Mouse (Mus musculus) ovary, adult 18-20 months (tissue): ENCODE data around the gene Klhl7.
A peak's percentile ranks its signal among the peaks of the same experiment; 100 is the strongest.
"Not testable (repeated sequence)": the region's sequence is repeated elsewhere in the genome, so short reads cannot be mapped to it uniquely, and the experiment has no call there.

Source experiments
- DNase-seq: peaks from one replicate; pipeline ENCODE4 v3.0.0; 2022; ENCODE audit warnings: low spot score, mixed read lengths

Klhl7 gene

DNA sequence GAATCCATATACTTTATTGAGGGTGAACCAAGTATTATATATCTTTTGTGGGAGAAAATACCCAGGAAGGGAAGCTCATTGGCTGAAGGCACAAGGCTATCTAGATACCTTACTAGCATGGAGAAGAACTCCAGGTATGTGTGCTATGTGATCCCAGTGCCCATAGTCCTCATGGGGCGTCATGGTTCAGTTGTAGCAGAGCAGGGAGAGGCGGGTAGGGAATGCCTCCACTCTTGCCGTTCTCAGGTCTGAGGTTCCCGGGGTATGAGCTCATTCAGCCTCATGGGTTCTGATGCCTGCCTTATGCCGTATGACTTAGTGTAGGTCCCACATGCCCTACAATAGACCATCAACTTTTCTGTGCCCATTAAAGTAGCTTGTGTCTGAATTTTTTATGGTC, 4.5 kb upstream of the Klhl7 start:
- no peak for DNase-seq

DNA sequence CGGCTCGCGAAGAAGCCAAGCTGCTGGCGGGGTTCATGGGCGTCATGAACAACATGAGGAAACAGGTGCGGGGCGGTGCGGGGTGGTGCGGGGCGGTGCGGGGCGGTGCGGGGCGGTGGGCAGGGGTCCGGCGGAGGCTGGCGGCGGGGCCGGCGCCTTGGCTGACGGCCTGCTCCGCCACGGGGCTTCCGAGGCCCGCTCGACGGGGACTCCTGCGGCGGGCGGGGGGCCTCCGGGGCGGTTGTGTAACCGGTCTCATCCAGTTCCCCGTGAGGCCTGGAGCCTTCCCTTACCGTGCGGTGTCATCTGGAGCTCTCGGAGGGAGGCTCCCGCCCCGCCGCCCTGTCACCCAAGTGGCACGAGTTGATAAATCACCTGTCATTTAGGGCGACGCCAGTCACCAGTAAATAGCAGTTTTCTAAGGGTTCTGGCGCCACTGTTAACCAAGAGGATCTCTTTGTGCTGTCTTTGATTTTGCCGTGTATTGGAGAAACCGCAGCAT, 456 bp downstream of the Klhl7 start:
- peak; percentile 12 for DNase-seq

DNA sequence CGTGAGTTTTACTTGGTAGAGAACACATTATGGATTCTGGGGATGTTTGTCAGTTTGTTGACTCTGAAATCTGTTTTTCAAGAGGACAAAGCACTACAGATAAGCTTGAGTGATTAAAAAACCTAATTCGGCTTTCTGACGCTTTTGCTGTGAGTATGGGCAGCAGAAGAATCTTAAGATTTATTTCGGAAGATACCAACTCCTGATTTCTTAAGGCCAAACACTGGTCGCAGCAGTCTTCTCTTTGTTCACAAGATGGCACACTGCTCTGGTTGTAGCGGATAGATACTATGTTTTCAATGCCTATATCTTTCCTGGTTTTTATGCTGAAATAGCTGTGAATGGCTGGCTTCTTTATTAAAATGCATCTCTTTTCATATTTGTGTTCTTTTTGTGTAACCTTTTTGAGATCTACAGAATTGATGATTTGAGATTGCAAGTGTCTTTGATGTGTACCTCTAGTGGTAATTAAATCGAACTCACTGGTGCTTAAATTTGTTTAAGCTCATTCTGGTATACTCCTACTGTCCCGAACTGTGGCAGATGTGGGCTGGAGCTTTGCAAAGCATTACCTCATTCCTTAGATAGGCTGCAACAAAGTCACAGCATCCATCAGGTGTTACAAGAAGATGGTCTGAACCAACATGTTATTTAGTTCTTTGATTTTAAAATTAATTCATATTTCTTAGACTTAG, 1.2 kb downstream of the Klhl7 start:
- no peak for DNase-seq

DNA sequence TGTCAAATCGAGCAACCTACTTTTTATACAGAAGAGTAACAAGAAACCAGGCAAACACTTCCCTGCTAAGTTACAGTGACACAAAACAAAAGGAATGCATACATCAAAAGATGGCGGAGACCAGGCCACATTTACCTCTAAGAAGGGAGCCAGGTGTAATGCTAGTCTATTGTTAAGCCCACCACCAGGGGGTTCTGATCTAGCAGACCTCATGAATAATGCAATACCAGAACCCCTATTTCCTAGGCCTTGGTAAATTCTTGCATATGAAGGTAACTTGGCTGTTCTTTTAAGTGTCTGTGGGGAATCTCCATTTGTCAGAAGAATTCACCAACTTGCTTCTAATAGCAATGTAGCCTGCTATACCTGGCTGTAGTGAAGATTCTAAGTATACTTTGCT, 2.8 kb downstream of the Klhl7 start:
- DNase-seq, result not testable (repeated sequence)

GRCm38 (mm10) chr5:24103841-24104240, 3.4 kb downstream of the Klhl7 start:
- no peak for DNase-seq

- no peak for DNase-seq
These were observed 6.8 kb downstream of the Klhl7 start for GRCm38 (mm10) chr5:24107071-24107739.

- DNase-seq, result no peak
These were observed 7.3 kb downstream of the Klhl7 start for GRCm38 (mm10) chr5:24107740-24108098.

GRCm38 (mm10) chr5:24110068-24110467, 9.7 kb downstream of the Klhl7 start:
- peak; percentile 6 for DNase-seq

DNA sequence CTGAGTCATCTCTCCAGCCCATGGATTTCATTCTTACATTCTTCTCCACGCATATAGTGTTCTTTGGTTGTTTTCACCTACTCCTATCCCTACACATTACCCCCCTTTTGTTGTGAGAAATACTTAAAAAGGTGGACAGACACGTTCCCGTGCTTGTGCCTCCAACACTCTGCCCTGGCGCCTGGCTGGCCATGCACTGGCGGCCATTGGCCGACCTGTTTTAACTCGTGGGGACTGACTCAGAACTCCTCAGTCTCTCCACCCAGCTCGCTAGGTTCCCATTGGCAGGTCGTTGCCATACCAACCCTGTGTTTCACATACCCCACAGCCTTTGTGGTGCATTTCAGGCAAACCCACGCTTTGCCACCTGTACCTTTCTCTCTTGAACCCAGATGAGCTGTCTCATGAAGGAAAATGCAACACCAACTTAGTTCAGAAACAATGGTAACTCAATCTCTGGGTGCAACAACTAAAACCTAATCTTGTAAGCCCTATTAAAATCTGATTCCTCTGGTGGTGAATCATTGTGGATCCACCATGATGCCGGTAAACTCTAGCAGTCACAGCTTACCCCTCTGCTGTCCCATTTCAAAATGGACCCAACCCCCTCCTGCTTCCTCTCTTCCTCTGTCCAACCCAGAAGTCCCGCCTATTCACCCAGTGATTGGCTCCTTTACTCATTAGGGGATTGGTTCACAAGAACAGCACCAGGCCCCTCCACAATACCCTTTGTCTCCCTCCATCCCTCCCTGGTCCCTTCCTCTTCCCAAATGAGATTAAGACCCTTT, 11.9 kb downstream of the Klhl7 start:
- DNase-seq, result no peak

- DNase-seq, result no peak
These were observed 21.8 kb downstream of the Klhl7 start for GRCm38 (mm10) chr5:24122221-24122620.

- no peak for DNase-seq
These were observed 23.8 kb downstream of the Klhl7 start for GRCm38 (mm10) chr5:24124175-24124574.

GRCm38 (mm10) chr5:24124579-24125276, 24.3 kb downstream of the Klhl7 start:
- DNase-seq, result no peak

DNA sequence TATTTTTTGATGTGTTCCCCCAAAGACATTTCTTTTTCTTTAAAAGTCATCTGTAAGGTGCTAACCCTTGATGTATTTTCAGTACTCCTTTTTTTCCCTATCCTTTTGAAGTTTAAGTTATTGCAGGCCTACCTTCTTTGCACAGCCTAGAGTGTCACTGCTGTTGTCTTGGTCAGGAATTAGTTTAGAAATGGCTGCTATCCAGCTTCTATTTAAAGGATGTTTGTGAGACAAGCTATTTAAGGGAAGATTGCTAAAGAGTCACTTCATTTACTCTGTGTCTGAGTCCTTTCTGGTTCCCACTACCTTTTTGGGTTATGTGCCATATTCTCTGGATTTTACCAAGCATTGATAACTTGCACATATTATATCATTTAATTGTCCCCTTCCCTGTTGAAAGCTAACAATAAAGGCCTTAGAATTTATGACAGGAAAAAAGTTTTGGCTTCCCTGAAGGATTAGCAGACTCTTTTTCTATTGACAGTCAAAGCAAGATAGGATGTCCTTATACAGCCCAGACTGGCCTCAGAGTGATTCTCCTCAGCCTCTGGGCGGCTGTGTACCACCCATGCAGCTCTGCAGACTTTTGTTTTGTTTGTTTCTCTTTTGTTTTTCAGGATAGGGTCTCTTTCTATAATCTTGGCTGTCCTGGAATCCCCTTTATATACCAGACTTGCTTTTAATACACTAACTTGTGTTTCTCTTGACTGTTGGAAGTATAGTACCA, 25.7 kb downstream of the Klhl7 start:
- DNase-seq, result no peak

- DNase-seq, result no peak
These were observed 26.6 kb downstream of the Klhl7 start for GRCm38 (mm10) chr5:24126967-24127366.

DNA sequence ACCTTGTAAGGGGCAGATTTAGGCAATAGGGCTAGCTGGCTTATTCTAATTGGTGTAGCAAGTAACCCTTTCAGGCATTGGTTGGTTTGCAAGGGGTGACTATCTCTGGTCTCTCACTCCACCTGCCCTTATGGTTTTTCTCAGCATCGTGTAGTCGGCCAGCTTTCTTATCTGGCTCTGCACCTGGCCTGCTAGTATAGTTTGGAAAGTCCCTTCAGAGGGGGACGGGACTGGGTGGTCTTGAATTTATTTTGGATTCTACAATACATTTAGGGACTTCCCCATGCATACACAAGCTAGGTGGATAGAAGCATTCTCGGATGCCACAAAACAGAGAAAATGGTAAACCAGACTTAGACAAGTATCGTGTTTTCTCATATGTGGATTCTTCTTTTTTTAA, 46.6 kb downstream of the Klhl7 start:
- DNase-seq, result no peak

DNA sequence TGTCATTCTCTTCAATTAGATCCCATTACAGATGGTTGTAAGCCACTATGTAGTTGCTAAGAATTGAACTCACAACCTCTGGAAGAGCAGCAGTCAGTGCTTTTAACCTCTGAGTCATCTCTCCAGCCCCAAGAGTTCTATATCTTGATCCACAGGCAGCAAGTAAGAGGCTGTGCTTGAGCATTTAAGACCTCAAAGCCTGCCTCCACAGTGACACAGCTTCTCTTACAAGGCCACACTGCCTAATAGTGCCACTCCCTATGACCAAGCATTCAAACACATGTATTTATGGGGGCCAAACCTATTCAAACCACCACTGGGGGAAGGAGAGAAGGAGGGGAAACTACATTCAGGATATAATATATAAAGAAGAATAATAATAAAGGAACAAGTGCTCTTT, 51.8 kb downstream of the Klhl7 start:
- DNase-seq, result no peak

- DNase-seq, result no peak
These were observed 56.4 kb downstream of the Klhl7 start for GRCm38 (mm10) chr5:24156774-24157173.

DNA sequence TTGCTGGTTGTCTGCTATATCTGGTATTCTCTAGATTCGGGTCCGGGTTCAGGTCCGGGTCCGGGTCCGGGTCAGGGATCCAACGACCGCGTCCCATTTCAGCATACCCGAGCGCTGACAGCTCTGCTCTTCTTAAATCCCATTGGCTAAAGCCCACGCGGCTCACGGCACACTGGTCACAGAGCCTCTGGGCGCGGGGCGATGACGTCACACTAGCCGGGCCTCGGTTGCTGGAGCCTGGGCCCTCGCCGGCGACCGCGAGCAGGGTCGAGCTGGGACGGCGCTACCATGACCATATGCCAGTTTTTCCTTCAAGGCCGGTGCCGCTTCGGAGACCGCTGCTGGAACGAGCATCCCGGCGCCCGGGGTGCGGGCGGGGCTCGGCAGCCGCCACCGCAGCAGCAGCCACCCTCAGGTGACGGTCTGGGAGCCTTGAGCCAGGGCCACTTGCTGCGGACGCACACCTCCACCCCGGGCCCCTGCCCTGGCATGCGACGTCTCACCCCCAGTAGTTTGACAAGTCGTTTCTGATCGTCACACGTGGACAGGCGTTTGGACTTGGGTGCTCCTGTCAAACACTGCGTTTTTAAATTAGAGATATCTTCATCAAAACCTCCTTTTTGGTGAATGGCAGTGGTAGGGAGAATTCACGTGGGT, 64.5 kb downstream of the Klhl7 start, which contains the start of gene Nupl2:
TSS of gene Nupl2 (plus strand) at position 175 of the 657 bp plus-strand sequence.
- peak; percentile 86 for DNase-seq

DNA sequence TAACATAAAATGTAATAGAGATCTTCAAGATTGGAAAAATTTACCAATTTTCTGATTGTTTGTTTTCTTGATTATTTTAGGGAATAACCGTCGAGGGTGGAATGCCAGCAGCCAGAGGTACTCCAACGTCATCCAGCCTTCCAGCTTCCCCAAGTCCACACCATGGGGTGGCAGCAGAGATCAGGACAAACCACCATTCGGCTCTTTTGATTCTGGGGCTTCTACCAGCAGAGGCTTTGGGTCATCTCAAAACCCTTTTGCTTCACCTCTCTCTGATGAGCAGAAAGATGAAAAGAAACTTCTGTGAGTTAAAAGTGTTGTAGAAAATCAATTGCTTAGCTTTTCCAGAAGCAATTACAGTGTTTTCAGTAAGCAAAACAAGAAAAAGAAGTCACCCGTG, 66.9 kb downstream of the Klhl7 start:
- DNase-seq, result no peak

DNA sequence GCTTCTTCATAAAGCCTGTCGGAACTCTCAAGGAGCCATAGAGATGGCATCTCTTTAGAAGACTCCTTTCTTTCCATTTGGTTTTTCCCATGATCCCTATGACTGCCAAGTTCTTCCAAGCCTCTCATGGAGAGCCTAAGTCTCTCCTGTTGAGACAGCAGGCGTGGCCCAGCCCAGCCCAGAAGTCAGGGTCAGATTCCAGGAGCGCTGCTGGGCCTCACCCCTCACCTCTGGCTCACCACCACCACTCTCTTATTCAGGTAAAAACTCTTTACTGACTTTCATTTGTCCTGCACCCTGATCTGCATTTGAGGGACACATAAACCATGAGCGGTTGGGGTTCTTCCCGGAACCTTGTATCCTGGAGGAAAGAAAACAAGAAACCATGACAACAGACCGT, 69.5 kb downstream of the Klhl7 start:
- no peak for DNase-seq

GRCm38 (mm10) chr5:24172092-24172491, 71.7 kb downstream of the Klhl7 start:
- DNase-seq, result no peak
